Mouse (Mus musculus) midbrain, postnatal 0 days (tissue): Measurements from ENCODE around the gene Col12a1. TPM values are rescaled to one million over a fixed set of nuclear protein-coding genes. Genes with fewer than 3 reads are reported as not detected.
A peak's percentile ranks its signal among the peaks of the same experiment; 100 is the strongest.

ENCODE experiments used
- ATAC-seq: fragments of 200-750 bp; cut with Nextera tagmentation; 2 replicates; pipeline ENCODE4 v1.8.0; 2017; ENCODE audit warnings: moderate number of reproducible peaks, mild to moderate bottlenecking, moderate TSS enrichment, moderate library complexity; ENCODE audit not compliant: low FRiP score
- DNase-seq: peaks from one replicate; pipeline ENCODE4 v3.0.0-alpha.2; 2015; ENCODE audit warnings: low spot score
- H3K27ac ChIP-seq: fragments of 300-500 bp; sonication (generic); 2 replicates; pipeline ENCODE4 v1.5.1; 2014; ENCODE audit warnings: low read depth, mild to moderate bottlenecking, low read length, mixed read lengths
- H3K27me3 ChIP-seq: fragments of 300-500 bp; sonication (generic); 2 replicates; pipeline ENCODE4 v1.6.1; 2014; ENCODE audit warnings: low read length, control low read depth, mixed read lengths; ENCODE audit not compliant: insufficient read depth
- H3K36me3 ChIP-seq: fragments of 300-500 bp; sonication (generic); 2 replicates; pipeline ENCODE4 v1.6.1; 2014; ENCODE audit warnings: low read length, control low read depth, mixed read lengths; ENCODE audit not compliant: insufficient read depth
- H3K4me1 ChIP-seq: fragments of 300-500 bp; sonication (generic); 2 replicates; pipeline ENCODE4 v1.6.1; 2014; ENCODE audit warnings: mild to moderate bottlenecking, control low read depth, antibody characterized with exemption, low read length, mixed read lengths; ENCODE audit not compliant: insufficient read depth
- H3K4me2 ChIP-seq: fragments of 300-500 bp; sonication (generic); 2 replicates; pipeline ENCODE4 v1.6.1; 2014; ENCODE audit warnings: low read depth, mild to moderate bottlenecking, low read length, mixed read lengths; ENCODE audit not compliant: poor library complexity, severe bottlenecking
- H3K4me3 ChIP-seq: fragments of 300-500 bp; sonication (generic); 2 replicates; pipeline ENCODE4 v1.5.1; 2014; ENCODE audit warnings: low read depth, mild to moderate bottlenecking, low read length, moderate library complexity
- H3K9ac ChIP-seq: fragments of 300-500 bp; sonication (generic); replicated peaks from 2 replicates; pipeline ENCODE4 v1.6.1; 2014; ENCODE audit warnings: mild to moderate bottlenecking, low read length, moderate library complexity, mixed read lengths; ENCODE audit not compliant: poor library complexity, severe bottlenecking
- H3K9me3 ChIP-seq: fragments of 300-500 bp; sonication (generic); 2 replicates; pipeline ENCODE4 v1.6.1; 2016; ENCODE audit warnings: low read length, control low read depth
- CTCF ChIP-seq: IDR thresholded peaks from 2 replicates; pipeline ENCODE4 v1.5.1; 2016; ENCODE audit warnings: antibody characterized with exemption, mild to moderate bottlenecking
- WGBS: fragments of 180-500 bp; shearing (Covaris S2); extraction: QIAGEN DNeasy Blood & Tissue Kit; methylation state at CpG from one replicate; pipeline ENCODE4 v1.1.7; 2014; 5-methylcytosine and 5-hydroxymethylcytosine counted together
- polyA plus RNA-seq: library from polyadenylated mRNA; unstranded; fragments of >200 nt; fragmentation: Nextera tagmentation; extraction: Ambion mirVana; gene quantifications from 2 replicates; pipeline ENCODE4 v1.2.1, GENCODE M21; 2015
- total RNA-seq: library from RNA; depleted of rRNA; stranded (reverse); fragments of >200 nt; gene quantifications from 2 replicates; pipeline ENCODE4 v1.2.3, GENCODE M21; 2014; rRNA removed

Gene Col12a1
- 19.8 and 20.4 TPM in 2 replicates for total RNA-seq
- polyA plus RNA-seq, result 5.0 and 5.9 TPM in 2 replicates

GRCm38 (mm10) chr9:79718481-79719370 lies at the start of gene Col12a1:
Col12a1 (minus strand) TSS chr9:79718831.
- Histone ChIP-seq H3K9ac (peak within 1 kb of the TSS; percentile 44), H3K36me3 (no peaks in the 10 kb centered on the region), H3K4me2 (peak within 1 kb of the TSS; percentile 93), H3K27me3 (peaks cover 35% of the 10 kb centered on the region), H3K4me3 (peak within 1 kb of the TSS; percentile 48), H3K9me3 (no peaks in the 10 kb centered on the region), H3K4me1 (peaks cover 4% of the 10 kb centered on the region; the same call in 1 of the 2 replicates), H3K27ac (no peak within 1 kb of the TSS)
- ATAC-seq, result peak; percentile 18
- under 1% methylated on average over 58 of the region's 64 CpGs for WGBS
- DNase-seq, result peak; percentile 63
- peak; percentile 28 for TF ChIP-seq CTCF

GRCm38 (mm10) chr9:79766991-79767545 lies 48.4 kb upstream of the Col12a1 start:
- no peak overlapping the region for H3K4me3 ChIP-seq
- H3K4me1 ChIP-seq, result no peaks in the 10 kb centered on the region
- 93% methylated on average over 5 of the region's 5 CpGs for WGBS
- H3K9me3 ChIP-seq, result no peaks in the 10 kb centered on the region
- TF ChIP-seq CTCF, result no peak
- DNase-seq (no peak), ATAC-seq (no peak)
- H3K36me3 ChIP-seq, result peaks cover 2% of the 10 kb centered on the region; the same call in 1 of the 2 replicates
- no peak overlapping the region for H3K27ac ChIP-seq
- H3K27me3 ChIP-seq, result no peaks in the 10 kb centered on the region
- no peak overlapping the region for H3K9ac ChIP-seq
- H3K4me2 ChIP-seq, result no peak overlapping the region

- no peaks in the 10 kb centered on the region for H3K36me3 ChIP-seq
- no peak overlapping the region for H3K27ac ChIP-seq
- H3K27me3 ChIP-seq, result no peaks in the 10 kb centered on the region
- H3K9ac ChIP-seq, result no peak overlapping the region
- no peaks in the 10 kb centered on the region for H3K9me3 ChIP-seq
- DNase-seq (no peak), ATAC-seq (no peak)
- no peak overlapping the region for H3K4me2 ChIP-seq
- H3K4me3 ChIP-seq, result no peak overlapping the region
- 92% methylated on average over 4 of the region's 4 CpGs for WGBS
- TF ChIP-seq CTCF, result no peak
- H3K4me1 ChIP-seq, result no peaks in the 10 kb centered on the region
These were observed 46.7 kb upstream of the Col12a1 start for GRCm38 (mm10) chr9:79765329-79765728.

- no peak overlapping the region for H3K9ac ChIP-seq
- no peak overlapping the region for H3K4me2 ChIP-seq
- H3K27ac ChIP-seq, result no peak overlapping the region
- H3K27me3 ChIP-seq, result no peaks in the 10 kb centered on the region
- 84% methylated on average over 6 of the region's 6 CpGs for WGBS
- no peak for DNase-seq
- no peak for ATAC-seq
- H3K36me3 ChIP-seq, result no peaks in the 10 kb centered on the region
- H3K4me3 ChIP-seq, result no peak overlapping the region
- peaks cover 4% of the 10 kb centered on the region; the same call in 1 of the 2 replicates for H3K4me1 ChIP-seq
- no peaks in the 10 kb centered on the region for H3K9me3 ChIP-seq
- TF ChIP-seq CTCF, result no peak
These were observed 43.9 kb upstream of the Col12a1 start for GRCm38 (mm10) chr9:79762519-79762918.

GRCm38 (mm10) chr9:79760076-79760475 lies 41.4 kb upstream of the Col12a1 start:
- H3K36me3 ChIP-seq, result no peaks in the 10 kb centered on the region; the same call in 1 of the 2 replicates
- H3K4me3 ChIP-seq, result peak overlapping the region; percentile 71
- TF ChIP-seq CTCF, result no peak
- DNase-seq, result peak; percentile 46
- H3K4me2 ChIP-seq, result peak overlapping the region; percentile 67
- H3K27me3 ChIP-seq, result no peaks in the 10 kb centered on the region
- H3K9me3 ChIP-seq, result no peaks in the 10 kb centered on the region
- peak overlapping the region; percentile 90 for H3K27ac ChIP-seq
- peak overlapping the region; percentile 84 for H3K9ac ChIP-seq
- WGBS, result 4% methylated on average over 14 of the region's 14 CpGs
- peak; percentile 65 for ATAC-seq
- H3K4me1 ChIP-seq, result peaks cover 4% of the 10 kb centered on the region; the same call in 1 of the 2 replicates
